Mouse (Mus musculus) heart, embryonic 13.5 days (tissue): ENCODE results near the gene Hpcal1. TPM values are rescaled to one million over a fixed set of nuclear protein-coding genes. Genes with fewer than 3 reads are reported as not detected.
"Not testable (repeated sequence)": the region's sequence is repeated elsewhere in the genome, so short reads cannot be mapped to it uniquely, and the experiment has no call there.

Experiments used
- ATAC-seq: fragments of 200-750 bp; cut with Nextera tagmentation; 2 replicates; pipeline ENCODE4 v1.8.0; 2017; ENCODE audit warnings: moderate TSS enrichment; ENCODE audit not compliant: insufficient number of reproducible peaks, low FRiP score, low TSS enrichment; ENCODE audit errors: extremely low read depth
- H3K27ac ChIP-seq: fragments of 300-500 bp; sonication (generic); replicated peaks from 2 replicates; pipeline ENCODE4 v1.5.1; 2015; ENCODE audit warnings: moderate library complexity, mild to moderate bottlenecking, inconsistent platforms
- H3K27me3 ChIP-seq: fragments of 300-500 bp; sonication (generic); replicated peaks from 2 replicates; pipeline ENCODE4 v1.6.1; 2015; ENCODE audit warnings: mild to moderate bottlenecking, inconsistent platforms
- H3K36me3 ChIP-seq: fragments of 300-500 bp; sonication (generic); 2 replicates; pipeline ENCODE4 v1.6.1; 2015; ENCODE audit warnings: mild to moderate bottlenecking, inconsistent platforms
- H3K4me1 ChIP-seq: fragments of 300-500 bp; sonication (generic); 2 replicates; pipeline ENCODE4 v1.6.1; 2015; ENCODE audit warnings: inconsistent platforms
- H3K4me2 ChIP-seq: fragments of 300-500 bp; sonication (generic); 2 replicates; pipeline ENCODE4 v1.6.1; 2015; ENCODE audit warnings: inconsistent platforms, mild to moderate bottlenecking, moderate library complexity
- H3K4me3 ChIP-seq: fragments of 300-500 bp; sonication (generic); 2 replicates; pipeline ENCODE4 v1.5.1; 2015; ENCODE audit warnings: moderate library complexity, mild to moderate bottlenecking, inconsistent platforms
- H3K9ac ChIP-seq: fragments of 300-500 bp; sonication (generic); 2 replicates; pipeline ENCODE4 v1.6.1; 2015; ENCODE audit warnings: inconsistent platforms, mild to moderate bottlenecking, moderate library complexity
- H3K9me3 ChIP-seq: fragments of 300-500 bp; sonication (generic); 2 replicates; pipeline ENCODE4 v1.6.1; 2016; ENCODE audit warnings: inconsistent platforms
- whole genome bisulfite sequencing: fragments of 180-500 bp; shearing (Covaris S2); methylation state at CpG from one replicate; pipeline ENCODE4 v1.1.7; 2015; ENCODE audit warnings: mixed read lengths; 5-methylcytosine and 5-hydroxymethylcytosine counted together
- polyA plus RNA-seq: library from polyadenylated mRNA; unstranded; fragments of >200 nt; fragmentation: Nextera tagmentation; extraction: Ambion mirVana; gene quantifications from 2 replicates; pipeline ENCODE4 v1.2.1, GENCODE M21; 2015

Hpcal1 gene
- polyA plus RNA-seq, 1 experiment from 2014 or later: 22.7 TPM

GRCm38 (mm10) chr12:17767567-17767966 lies 76.9 kb downstream of the Hpcal1 start:
- H3K36me3 ChIP-seq: not testable (repeated sequence)
- WGBS: 78% methylated on average over 1 of the region's 1 CpGs

GRCm38 (mm10) chr12:17769476-17770172 lies 79.0 kb downstream of the Hpcal1 start:
- 11% methylated on average over 2 of the region's 2 CpGs for WGBS
- Histone ChIP-seq H3K4me1 (peaks cover 27% of the 10 kb centered on the region), H3K9ac (no peak overlapping the region), H3K36me3 (no peaks in the 10 kb centered on the region), H3K9me3 (no peaks in the 10 kb centered on the region), H3K27me3 (peaks cover 45% of the 10 kb centered on the region), H3K4me2 (peak overlapping the region; percentile 16), H3K4me3 (no peak overlapping the region), H3K27ac (peak overlapping the region; percentile 57)
- peak; percentile 73; the same call in 1 of the 2 replicates for ATAC-seq

More at GRCm38 (mm10) chr12:17767567-17767966, 76.9 kb downstream of the Hpcal1 start:
- H3K27ac ChIP-seq, H3K9ac ChIP-seq, H3K4me3 ChIP-seq, ATAC-seq, H3K9me3 ChIP-seq, H3K4me2 ChIP-seq: not testable (repeated sequence)
- Histone ChIP-seq H3K4me1 (peaks cover 35% of the 10 kb centered on the region), H3K27me3 (peaks cover 44% of the 10 kb centered on the region)

- WGBS: 54% methylated on average over 2 of the region's 2 CpGs
- no peak overlapping the region for H3K27ac ChIP-seq
Measured at GRCm38 (mm10) chr12:17770538-17770937, 79.9 kb downstream of the Hpcal1 start.

GRCm38 (mm10) chr12:17773721-17774120 lies 83.1 kb downstream of the Hpcal1 start:
- H3K36me3 ChIP-seq, H3K4me3 ChIP-seq, H3K9me3 ChIP-seq, H3K9ac ChIP-seq, ATAC-seq, H3K27ac ChIP-seq, H3K4me2 ChIP-seq: not testable (repeated sequence)
- 76% methylated on average over 5 of the region's 5 CpGs for WGBS
- peaks cover 35% of the 10 kb centered on the region for H3K27me3 ChIP-seq
- peaks cover 24% of the 10 kb centered on the region for H3K4me1 ChIP-seq

More at GRCm38 (mm10) chr12:17770538-17770937, 79.9 kb downstream of the Hpcal1 start:
- ATAC-seq: no peak
- H3K27me3 ChIP-seq: peaks cover 36% of the 10 kb centered on the region
- H3K36me3 ChIP-seq: no peaks in the 10 kb centered on the region
- H3K4me1 ChIP-seq: peaks cover 27% of the 10 kb centered on the region
- no peak overlapping the region for H3K4me3 ChIP-seq
- H3K9ac ChIP-seq: no peak overlapping the region
- H3K4me2 ChIP-seq: no peak overlapping the region
- H3K9me3 ChIP-seq: no peaks in the 10 kb centered on the region

- 61% methylated on average over 3 of the region's 3 CpGs for WGBS
Measured at GRCm38 (mm10) chr12:17774842-17775241, 84.2 kb downstream of the Hpcal1 start.

GRCm38 (mm10) chr12:17778320-17778719 lies 87.7 kb downstream of the Hpcal1 start:
- Histone ChIP-seq H3K4me3 (no peak overlapping the region), H3K9me3 (no peaks in the 10 kb centered on the region), H3K4me2 (no peak overlapping the region), H3K4me1 (peaks cover 7% of the 10 kb centered on the region), H3K27ac (no peak overlapping the region), H3K27me3 (peaks cover 14% of the 10 kb centered on the region; the same call in 1 of the 2 replicates), H3K9ac (no peak overlapping the region), H3K36me3 (no peaks in the 10 kb centered on the region)
- 7% methylated on average over 2 of the region's 3 CpGs for WGBS
- ATAC-seq: no peak

More at GRCm38 (mm10) chr12:17774842-17775241, 84.2 kb downstream of the Hpcal1 start:
- Histone ChIP-seq H3K4me1 (peaks cover 12% of the 10 kb centered on the region), H3K27me3 (peaks cover 39% of the 10 kb centered on the region)
- H3K4me2 ChIP-seq, H3K9ac ChIP-seq, ATAC-seq, H3K9me3 ChIP-seq, H3K27ac ChIP-seq, H3K4me3 ChIP-seq, H3K36me3 ChIP-seq: not testable (repeated sequence)

- Histone ChIP-seq H3K9me3 (no peaks in the 10 kb centered on the region), H3K27me3 (peaks cover 8% of the 10 kb centered on the region; the same call in 1 of the 2 replicates), H3K9ac (no peak overlapping the region), H3K36me3 (no peaks in the 10 kb centered on the region), H3K27ac (no peak overlapping the region), H3K4me2 (no peak overlapping the region), H3K4me3 (no peak overlapping the region), H3K4me1 (peaks cover 7% of the 10 kb centered on the region)
- 42% methylated on average over 3 of the region's 3 CpGs for WGBS
- ATAC-seq: no peak
Measured at GRCm38 (mm10) chr12:17779093-17779492, 88.4 kb downstream of the Hpcal1 start.

- no peak for ATAC-seq
- Histone ChIP-seq H3K9ac (no peak overlapping the region), H3K27me3 (no peaks in the 10 kb centered on the region), H3K9me3 (no peaks in the 10 kb centered on the region), H3K4me3 (no peak overlapping the region), H3K36me3 (peaks cover 9% of the 10 kb centered on the region), H3K27ac (no peak overlapping the region), H3K4me2 (no peak overlapping the region), H3K4me1 (no peaks in the 10 kb centered on the region)
- 51% methylated on average over 3 of the region's 3 CpGs for WGBS
Measured at GRCm38 (mm10) chr12:17789486-17789885, 98.8 kb downstream of the Hpcal1 start.

- no peak overlapping the region for H3K4me2 ChIP-seq
- 78% methylated on average over 6 of the region's 6 CpGs for WGBS
- no peak overlapping the region for H3K9ac ChIP-seq
- H3K27ac ChIP-seq: no peak overlapping the region
- H3K4me1 ChIP-seq: no peaks in the 10 kb centered on the region
- peaks cover 8% of the 10 kb centered on the region for H3K36me3 ChIP-seq
- no peaks in the 10 kb centered on the region for H3K27me3 ChIP-seq
- H3K9me3 ChIP-seq: no peaks in the 10 kb centered on the region
- ATAC-seq: no peak
- H3K4me3 ChIP-seq: no peak overlapping the region
Measured at GRCm38 (mm10) chr12:17791111-17791510, 100.5 kb downstream of the Hpcal1 start.

GRCm38 (mm10) chr12:17792756-17793155 lies 102.1 kb downstream of the Hpcal1 start:
- Histone ChIP-seq H3K4me2 (no peak overlapping the region), H3K9ac (no peak overlapping the region), H3K4me3 (no peak overlapping the region), H3K9me3 (no peaks in the 10 kb centered on the region), H3K36me3 (0 out of 2 replicates have a peak, but pooled peaks cover 2% of the 10 kb centered on the region), H3K4me1 (no peaks in the 10 kb centered on the region), H3K27ac (no peak overlapping the region), H3K27me3 (no peaks in the 10 kb centered on the region)
- WGBS: 82% methylated on average over 1 of the region's 1 CpGs
- no peak for ATAC-seq

- Histone ChIP-seq H3K4me2 (no peak overlapping the region), H3K9me3 (no peaks in the 10 kb centered on the region), H3K27ac (no peak overlapping the region), H3K27me3 (no peaks in the 10 kb centered on the region), H3K4me1 (no peaks in the 10 kb centered on the region), H3K9ac (no peak overlapping the region), H3K4me3 (no peak overlapping the region), H3K36me3 (0 out of 2 replicates have a peak, but pooled peaks cover 2% of the 10 kb centered on the region)
- 59% methylated on average over 3 of the region's 3 CpGs for WGBS
- no peak for ATAC-seq
Measured at GRCm38 (mm10) chr12:17795660-17796278, 105.1 kb downstream of the Hpcal1 start.
